Mouse (Mus musculus): Measurements from ENCODE around the gene Tctn3.

GRCm38 (mm10) chr19:40637601-40638000 lies 25.6 kb upstream of the Tctn3 start:
- TF ChIP-seq CTCF (IDR thresholded peaks at IDR 0.05; ENCODE audit: borderline replicate concordance, insufficient read depth, low read depth, low read length) (no peak), POLR2A (IDR thresholded peaks at IDR 0.05; ENCODE audit: borderline replicate concordance, insufficient read depth, low read length) (no peak)

All from cerebellum, adult 2 months (tissue).